Mouse (Mus musculus): ENCODE data around the gene Zfp277.

DNA sequence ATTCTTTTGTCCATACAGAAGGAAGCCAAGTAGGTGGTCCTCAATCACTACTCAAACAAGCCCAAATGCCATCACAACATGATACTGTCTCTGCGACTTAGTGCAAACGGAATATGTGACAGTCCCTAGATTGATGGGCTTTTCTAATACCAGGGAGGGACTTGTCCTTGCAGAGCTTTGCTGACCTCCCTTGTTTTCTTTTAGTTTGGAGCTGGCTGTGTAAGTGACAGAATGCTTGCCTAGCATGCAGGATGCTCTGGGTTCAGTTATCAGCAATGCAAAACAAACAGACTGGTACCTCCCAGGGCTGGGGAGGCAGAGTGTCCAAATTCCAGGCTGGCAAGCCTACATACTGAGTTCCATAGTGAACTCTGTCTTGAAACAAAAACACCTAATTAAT, 7.7 kb downstream of the Zfp277 start:
- TF ChIP-seq EP300 (IDR thresholded peaks at IDR 0.05; ENCODE audit: low read depth) (no peak), CTCF (IDR thresholded peaks at IDR 0.05; ENCODE audit: low read depth) (no peak)
